In the genomic region with DNA sequence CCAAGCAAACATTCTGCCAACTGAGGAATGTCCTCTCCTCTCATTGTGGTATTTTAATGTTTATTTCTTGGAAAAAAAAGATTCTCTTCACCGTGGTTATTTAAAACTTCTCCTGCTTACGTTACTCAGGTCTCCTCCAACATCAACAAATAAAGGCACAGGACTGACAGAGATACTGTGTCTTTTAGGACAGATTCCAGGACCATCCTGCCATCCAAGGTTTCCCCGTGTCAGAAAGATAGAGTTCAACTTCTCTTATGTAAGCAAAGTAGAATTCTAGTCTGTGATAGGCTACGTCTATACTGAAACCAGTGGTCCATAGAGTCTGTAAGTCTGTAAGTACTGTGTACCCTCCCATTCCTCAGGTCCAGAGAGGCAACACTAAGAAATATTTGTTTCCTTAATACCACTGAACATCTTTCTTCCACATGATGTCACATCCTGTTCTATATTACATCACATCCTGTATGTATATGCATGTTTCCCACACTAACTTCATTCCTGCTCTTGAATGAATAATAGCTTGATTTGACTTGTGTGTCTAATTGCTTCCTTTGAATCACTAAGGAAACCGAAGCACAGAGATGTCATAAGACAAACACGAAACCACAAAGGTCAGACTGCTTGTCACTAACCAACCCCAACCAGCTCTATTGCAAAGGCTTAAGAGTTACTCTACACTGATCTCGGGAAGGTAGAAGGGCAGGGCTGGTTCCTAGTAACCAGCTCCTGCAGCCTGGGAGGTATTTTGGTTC, we compare ENCODE assay signal across 26 mouse cellular contexts.
DNase-seq lines count a peak whose midpoint lies in the region; ATAC-seq lines count a peak whose summit lies in the region.
"Had no signal": no experiment of that assay in that cellular context is flagged by ENCODE, and none has a peak within 500 bp of the region (broad histone marks: within the 10 kb centered on the region; RNA-seq: fewer than 3 reads in every experiment).

No protein-coding gene starts in this region.

- no peak overlapping the region for H3K27ac ChIP-seq in hindbrain, embryonic 11.5 days (ENCODE audit: low read depth, low read length)
- H3K27ac ChIP-seq: embryonic facial prominence, embryonic 13.5 days; heart, adult 2 months; hindbrain, embryonic 12.5 days; left cerebral cortex, adult 2 months; limb, embryonic 12.5 days; liver, embryonic 12.5 days; neural tube, embryonic 12.5 days; stomach, embryonic 15.5 days had no signal

- 85% methylated on average over 7 of the region's 7 CpGs for WGBS in hindbrain, embryonic 11.5 days

- ATAC-seq in activated CD4-positive, CD25-positive, alpha-beta regulatory T cell, adult 4 months = peak; percentile 90
- ATAC-seq in megakaryocyte, adult 5-6 weeks (ENCODE audit: poor library complexity, severe bottlenecking) = peak; percentile 35; the same call in 1 of the 2 replicates
- no peak for ATAC-seq in hindbrain, embryonic 11.5 days (ENCODE audit: low FRiP score)
- ATAC-seq: forebrain, postnatal 0 days; liver, embryonic 12.5 days had no signal

- H3K4me3 ChIP-seq in hindbrain, embryonic 11.5 days (ENCODE audit: low read depth, low read length) = no peak overlapping the region
- H3K4me3 ChIP-seq: embryonic facial prominence, embryonic 13.5 days; heart, adult 2 months; hindbrain, embryonic 12.5 days; left cerebral cortex, adult 2 months; limb, embryonic 12.5 days; liver, embryonic 12.5 days; neural tube, embryonic 12.5 days; stomach, embryonic 15.5 days had no signal

- no peak overlapping the region for H3K4me2 ChIP-seq in hindbrain, embryonic 11.5 days (replicated peaks; ENCODE audit: low read depth, low read length)
- H3K4me2 ChIP-seq: embryonic facial prominence, embryonic 13.5 days; hindbrain, embryonic 12.5 days; limb, embryonic 12.5 days; liver, embryonic 12.5 days; midbrain, embryonic 11.5 days; neural tube, embryonic 12.5 days; stomach, embryonic 15.5 days had no signal

- no peaks in the 10 kb centered on the region for H3K27me3 ChIP-seq in hindbrain, embryonic 11.5 days (ENCODE audit: control insufficient read depth, insufficient read depth, low read length)
- H3K27me3 ChIP-seq: CH12.LX; embryonic facial prominence, embryonic 13.5 days; hindbrain, embryonic 12.5 days; limb, embryonic 12.5 days; liver, embryonic 12.5 days; neural tube, embryonic 12.5 days; stomach, embryonic 15.5 days had no signal

- H3K9me3 ChIP-seq in hindbrain, embryonic 11.5 days (ENCODE audit: control insufficient read depth, low read length) = no peaks in the 10 kb centered on the region
- H3K9me3 ChIP-seq: hindbrain, embryonic 12.5 days; limb, embryonic 12.5 days; liver, embryonic 12.5 days; neural tube, embryonic 12.5 days; stomach, embryonic 15.5 days had no signal

- DNase-seq in thymus, postnatal 0 days (ENCODE audit: low spot score) = peak; percentile 6
- no peak for DNase-seq in thymus, postnatal 4 days
- DNase-seq in kidney, postnatal 25 days = no peak
- no peak for DNase-seq in adrenal gland, postnatal 14 days
- DNase-seq in hindbrain, embryonic 11.5 days (ENCODE audit: low spot score) = no peak
- DNase-seq in kidney, adult 9 months = no peak
- DNase-seq: cerebellum, adult 8-10 months; forebrain, postnatal 0 days; heart, adult 2 months; kidney, adult 8-10 months; kidney, postnatal 36 days; lung, adult 2 months; lung, postnatal 4 days; spleen, adult 18-20 months; thymus, adult 2 months had no signal

- H3K9ac ChIP-seq in hindbrain, embryonic 11.5 days (ENCODE audit: low read depth, low read length) = no peak overlapping the region
- H3K9ac ChIP-seq: embryonic facial prominence, embryonic 13.5 days; forebrain, postnatal 0 days; hindbrain, embryonic 12.5 days; limb, embryonic 12.5 days; liver, embryonic 12.5 days; neural tube, embryonic 12.5 days; stomach, embryonic 15.5 days had no signal

- no peaks in the 10 kb centered on the region for H3K4me1 ChIP-seq in hindbrain, embryonic 11.5 days (replicated peaks; ENCODE audit: control insufficient read depth, insufficient read depth, low read length)
- H3K4me1 ChIP-seq: embryonic facial prominence, embryonic 13.5 days; hindbrain, embryonic 12.5 days; limb, embryonic 12.5 days; liver, embryonic 12.5 days; neural tube, embryonic 12.5 days; stomach, embryonic 15.5 days had no signal

- no peaks in the 10 kb centered on the region for H3K36me3 ChIP-seq in hindbrain, embryonic 11.5 days (ENCODE audit: control insufficient read depth, insufficient read depth, low read length)
- H3K36me3 ChIP-seq: embryonic facial prominence, embryonic 13.5 days; hindbrain, embryonic 12.5 days; limb, embryonic 12.5 days; liver, embryonic 12.5 days; neural tube, embryonic 12.5 days; stomach, embryonic 15.5 days had no signal
